Mouse (Mus musculus) layer of hippocampus, adult 9-10 months (tissue): ENCODE measurements around the gene Rab42.
"Not testable (repeated sequence)": the region's sequence is repeated elsewhere in the genome, so short reads cannot be mapped to it uniquely, and the experiment has no call there.

ENCODE experiments used
- DNase-seq: peaks from one replicate; pipeline ENCODE4 v3.0.0; 2022; ENCODE audit warnings: low spot score

The Rab42 gene

GRCm38 (mm10) chr4:132311801-132312200 lies 8.6 kb upstream of the Rab42 start:
- DNase-seq = no peak

- DNase-seq = no peak
These were observed 8.0 kb upstream of the Rab42 start for GRCm38 (mm10) chr4:132311209-132311608.

GRCm38 (mm10) chr4:132309849-132310472 lies 6.8 kb upstream of the Rab42 start:
- DNase-seq = no peak

- no peak for DNase-seq
These were observed 6.1 kb upstream of the Rab42 start for GRCm38 (mm10) chr4:132309140-132309848.

GRCm38 (mm10) chr4:132308437-132309139 lies 5.4 kb upstream of the Rab42 start:
- peak; percentile 85 for DNase-seq

GRCm38 (mm10) chr4:132306004-132306403 lies 2.8 kb upstream of the Rab42 start:
- DNase-seq = no peak

GRCm38 (mm10) chr4:132305276-132305675 lies 2.1 kb upstream of the Rab42 start:
- DNase-seq = no peak

- DNase-seq = not testable (repeated sequence)
These were observed 299 bp upstream of the Rab42 start for GRCm38 (mm10) chr4:132303484-132303883.

GRCm38 (mm10) chr4:132301965-132302938 lies 933 bp downstream of the Rab42 start:
- no peak for DNase-seq

- DNase-seq = no peak
These were observed 1.7 kb downstream of the Rab42 start for GRCm38 (mm10) chr4:132301486-132301885.

- no peak for DNase-seq
These were observed 3.3 kb downstream of the Rab42 start for GRCm38 (mm10) chr4:132299849-132300248.

- no peak for DNase-seq
These were observed 7.3 kb downstream of the Rab42 start for GRCm38 (mm10) chr4:132295696-132296390.

GRCm38 (mm10) chr4:132293682-132294240 lies 9.4 kb downstream of the Rab42 start:
- no peak for DNase-seq

GRCm38 (mm10) chr4:132292988-132293387 lies 10.2 kb downstream of the Rab42 start:
- DNase-seq = no peak

- no peak for DNase-seq
These were observed 11.4 kb downstream of the Rab42 start for GRCm38 (mm10) chr4:132291624-132292335.

- no peak for DNase-seq
These were observed 12.1 kb downstream of the Rab42 start for GRCm38 (mm10) chr4:132291056-132291455.

- DNase-seq = not testable (repeated sequence)
These were observed 14.3 kb downstream of the Rab42 start for GRCm38 (mm10) chr4:132288840-132289239.

GRCm38 (mm10) chr4:132275949-132276348 lies 27.2 kb downstream of the Rab42 start:
- no peak for DNase-seq

- peak; percentile 80 for DNase-seq
These were observed 28.9 kb downstream of the Rab42 start, which contains the start of gene Taf12 for GRCm38 (mm10) chr4:132274156-132274862. TSS of gene Taf12 (plus strand) at chr4:132274375.
